Mouse (Mus musculus) adrenal gland, adult (tissue): ENCODE measurements around the gene Gfap.

Source experiments
- DNase-seq, 2 experiments: peaks; one replicate each; pipeline ENCODE4 v3.0.0; 2022 to 2023; ENCODE audit warnings: low spot score in 1 of 2; ENCODE audit not compliant: inconsistent age in 2 of 2

Gfap gene

DNA sequence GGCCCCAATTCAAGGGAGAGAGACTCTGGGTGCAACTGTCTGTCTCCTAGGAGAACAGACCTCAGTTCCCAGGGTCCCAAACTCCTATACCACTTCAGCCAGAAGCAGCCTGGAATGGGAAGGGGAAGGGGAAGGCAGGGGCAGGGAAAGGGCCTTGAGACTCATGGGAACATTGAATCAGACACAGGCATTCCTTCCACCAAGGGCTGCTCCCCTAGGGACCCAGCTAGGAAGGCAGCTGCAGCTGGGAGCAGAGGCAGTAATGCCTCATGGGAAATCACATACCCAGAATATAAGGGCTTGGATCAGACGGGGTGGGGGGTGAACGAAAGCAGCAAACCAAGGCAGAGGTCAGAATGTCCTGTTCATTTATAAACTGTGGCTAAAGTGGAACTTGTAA, 62.6 kb downstream of the Gfap start:
- no peak for DNase-seq

DNA sequence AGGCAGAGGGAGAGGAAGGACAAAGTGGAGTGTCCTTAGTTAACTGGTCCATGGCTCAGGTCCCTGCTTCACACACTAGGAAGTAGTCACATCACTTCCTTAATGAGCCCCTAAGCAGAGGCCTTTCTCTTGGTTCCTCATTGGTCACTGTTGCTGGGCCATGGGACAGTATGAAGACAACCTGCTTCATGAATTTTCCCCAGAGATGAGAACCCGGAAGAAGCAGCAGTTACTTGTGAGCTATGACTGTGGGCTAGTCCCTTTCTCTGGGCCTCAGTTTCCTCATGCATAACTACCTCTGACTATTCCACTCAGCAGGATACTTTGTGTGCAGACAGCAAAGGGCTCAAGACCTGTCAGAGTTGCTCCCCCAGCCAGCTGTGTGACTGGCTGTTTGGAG, 63.3 kb downstream of the Gfap start:
- no peak for DNase-seq
